Mouse (Mus musculus) layer of hippocampus, postnatal 25 days (tissue): ENCODE data around the gene Lkaaear1. TPM values are rescaled to one million over a fixed set of nuclear protein-coding genes. Genes with fewer than 3 reads are reported as not detected.

Experiments
- DNase-seq, 2 experiments: peaks; one replicate each; pipeline ENCODE4 v3.0.0; 2022; ENCODE audit warnings: mixed read lengths in 2 of 2, low spot score in 1 of 2; ENCODE audit errors: extremely low spot score in 1 of 2
- total RNA-seq, 2 experiments: library from RNA; stranded (reverse); gene quantifications; 2 replicates each; pipeline ENCODE4 v1.2.3; 2021

The Lkaaear1 gene
- total RNA-seq, 2 experiments from 2014 or later = not detected

GRCm38 (mm10) chr2:181658930-181659555 lies 39.2 kb downstream of the Lkaaear1 start:
- DNase-seq = peak; percentile 55

GRCm38 (mm10) chr2:181658528-181658927 lies 39.7 kb downstream of the Lkaaear1 start:
- no peak for DNase-seq

- DNase-seq = no peak
Observed at GRCm38 (mm10) chr2:181657441-181657840, 40.8 kb downstream of the Lkaaear1 start.

GRCm38 (mm10) chr2:181656734-181657133 lies 41.5 kb downstream of the Lkaaear1 start, which contains the start of gene Gm29797:
Gm29797 (plus strand) TSS chr2:181657034.
- no peak for DNase-seq

- DNase-seq = no peak
Observed at GRCm38 (mm10) chr2:181653523-181653922, 44.7 kb downstream of the Lkaaear1 start.

- no peak for DNase-seq
Observed at GRCm38 (mm10) chr2:181653065-181653464, 45.2 kb downstream of the Lkaaear1 start.

- no peak for DNase-seq
Observed at GRCm38 (mm10) chr2:181648926-181649325, 49.3 kb downstream of the Lkaaear1 start.

Other genes with a start within 250 kb of the Lkaaear1 start
- 1 to 10 TPM; 6.7 to 7.3 TPM for gene Zbtb46, start 239.0 kb downstream of the Lkaaear1 start, total RNA-seq
- not detected for gene Abhd16b, start 205.2 kb downstream of the Lkaaear1 start, total RNA-seq
- 10 to 100 TPM; 75.4 to 79.1 TPM for gene Tpd52l2, start 201.3 kb downstream of the Lkaaear1 start, total RNA-seq
- gene Dnajc5, start 178.0 kb downstream of the Lkaaear1 start, total RNA-seq = 100 to 1,000 TPM; 272 to 281 TPM
- gene Uckl1, start 113.5 kb downstream of the Lkaaear1 start, total RNA-seq = 10 to 100 TPM; 53.3 to 73.1 TPM
- 10 to 100 TPM; 57.9 to 58.8 TPM for gene Prpf6, start 106.6 kb downstream of the Lkaaear1 start, total RNA-seq
- 100 to 1,000 TPM in 1 of 2 experiments, 10 to 100 TPM in 1; 82.8 to 114 TPM for gene Zfp512b, start 105.6 kb downstream of the Lkaaear1 start, total RNA-seq
- 10 to 100 TPM; 11.7 to 14.2 TPM for gene Samd10, start 99.2 kb downstream of the Lkaaear1 start, total RNA-seq
- gene Gm29797, start 41.4 kb downstream of the Lkaaear1 start, total RNA-seq = 1 to 10 TPM in 1 of 2 experiments, under 1 TPM in 1; 0.49 to 1.0 TPM
- gene Sox18, start 26.8 kb downstream of the Lkaaear1 start, total RNA-seq = 10 to 100 TPM; 10.6 to 14.8 TPM
- 10 to 100 TPM; 53.7 to 65.7 TPM for gene Tcea2, start 18.1 kb downstream of the Lkaaear1 start, total RNA-seq
- gene Rgs19, start 4.5 kb downstream of the Lkaaear1 start, total RNA-seq = 10 to 100 TPM; 32.2 to 39.5 TPM
- gene Oprl1, start 16.6 kb upstream of the Lkaaear1 start, total RNA-seq = 10 to 100 TPM; 44.6 to 52.6 TPM
- gene Myt1, start 64.9 kb upstream of the Lkaaear1 start, total RNA-seq = 10 to 100 TPM; 26.4 to 34.5 TPM
- gene Pcmtd2, start 139.4 kb upstream of the Lkaaear1 start, total RNA-seq = 10 to 100 TPM; 84.9 to 86.9 TPM
- 10 to 100 TPM; 26.0 to 27.9 TPM for gene Polr3k, start 165.9 kb upstream of the Lkaaear1 start, total RNA-seq